Comparison of ENCODE assay signal across 11 mouse cellular contexts in the genomic region with DNA sequence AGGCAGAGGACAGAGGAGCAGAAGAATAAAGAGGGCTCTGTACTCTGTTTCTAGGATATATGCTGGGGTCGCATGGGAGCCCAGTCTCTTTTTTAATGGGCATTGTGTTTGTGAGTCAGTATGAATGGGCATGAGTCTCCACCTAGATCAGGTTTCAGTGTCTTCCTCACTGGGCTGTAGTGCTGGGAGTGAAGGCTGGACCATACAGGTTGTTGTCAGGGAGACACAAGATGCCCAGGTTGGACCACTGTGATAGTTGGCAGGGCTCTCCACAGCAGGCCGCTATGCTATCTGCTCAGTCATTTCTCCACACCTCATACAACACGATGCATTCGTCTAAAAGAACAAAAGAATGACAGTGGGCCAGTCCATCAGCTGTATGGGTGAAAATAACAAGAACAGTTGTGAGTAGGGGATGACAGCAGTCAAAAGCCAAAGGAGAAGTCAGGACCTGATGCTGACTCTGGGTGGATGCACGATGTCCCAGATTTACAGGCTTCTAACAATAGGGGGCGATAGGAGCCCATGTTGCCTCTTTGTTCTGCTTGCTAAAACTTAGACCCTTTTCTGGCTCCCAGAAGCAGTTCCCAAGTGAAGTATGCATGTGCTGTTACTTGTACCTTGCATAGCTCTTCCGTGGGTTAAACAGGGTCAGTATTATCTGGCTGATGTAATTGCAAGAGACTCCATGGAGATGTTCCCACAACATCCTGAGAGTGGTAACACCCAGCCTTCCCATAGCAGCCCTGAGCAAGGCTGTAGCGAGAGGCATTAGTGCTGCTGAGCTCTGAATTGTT.
DNase-seq lines count a peak whose midpoint lies in the region; ATAC-seq and TF ChIP-seq lines count a peak whose summit lies in the region.
"Had no signal": no experiment of that assay in that cellular context is flagged by ENCODE, and none has a peak within 500 bp of the region (broad histone marks: within the 10 kb centered on the region; RNA-seq: fewer than 3 reads in every experiment).

No protein-coding gene starts in this region.

- H3K27me3 ChIP-seq in heart, embryonic 10.5 days (ENCODE audit: insufficient read depth, poor library complexity, severe bottlenecking) = no peaks in the 10 kb centered on the region
- H3K27me3 ChIP-seq in thymus, adult 2 months (ENCODE audit: control insufficient read depth, insufficient read depth, low read length) = no peaks in the 10 kb centered on the region
- H3K27me3 ChIP-seq: liver, embryonic 13.5 days; stomach, embryonic 15.5 days had no signal

- DNase-seq in heart, embryonic 10.5 days (ENCODE audit: low spot score) = peak; percentile 70
- no peak for DNase-seq in heart, adult 8-10 months (ENCODE audit: low spot score)
- DNase-seq in thymus, postnatal 25 days = peak; percentile 3
- no peak for DNase-seq in thymus, adult 2 months
- DNase-seq in frontal cortex, adult 2 months (ENCODE audit: extremely low spot score in 1 of 2, low spot score in 1 of 2) = peak; percentile 8 to 80
- DNase-seq in spleen, postnatal 10 days (ENCODE audit: low spot score in 2 of 2) = no peak
- DNase-seq in lung, adult 2 months = no peak
- DNase-seq: liver, embryonic 13.5 days had no signal

- TF ChIP-seq CTCF in thymus, adult 2 months (IDR thresholded peaks at IDR 0.05; ENCODE audit: borderline replicate concordance, control insufficient read depth, extremely low read depth, insufficient read depth, low read length, poor library complexity) = no peak
- no peak for TF ChIP-seq CTCF in lung, adult 2 months (IDR thresholded peaks at IDR 0.05; ENCODE audit: insufficient read depth, low read length)

- no peaks in the 10 kb centered on the region for H3K4me1 ChIP-seq in heart, embryonic 10.5 days
- no peaks in the 10 kb centered on the region for H3K4me1 ChIP-seq in thymus, adult 2 months (replicated peaks; ENCODE audit: control insufficient read depth, insufficient read depth, low read length)
- no peaks in the 10 kb centered on the region for H3K4me1 ChIP-seq in lung, adult 2 months (ENCODE audit: control insufficient read depth, insufficient read depth, low read length)
- H3K4me1 ChIP-seq: liver, embryonic 13.5 days; stomach, embryonic 15.5 days had no signal

- H3K9me3 ChIP-seq in heart, embryonic 10.5 days = no peaks in the 10 kb centered on the region
- H3K9me3 ChIP-seq: liver, embryonic 13.5 days; stomach, embryonic 15.5 days had no signal

- peak; percentile 80 for ATAC-seq in megakaryocyte progenitor cell, adult 5-6 weeks (replicated peaks; ENCODE audit: poor library complexity)

- H3K36me3 ChIP-seq in heart, embryonic 10.5 days = no peaks in the 10 kb centered on the region
- H3K36me3 ChIP-seq in thymus, adult 2 months (ENCODE audit: control insufficient read depth, insufficient read depth, low read length) = no peaks in the 10 kb centered on the region
- H3K36me3 ChIP-seq: G1E; liver, embryonic 13.5 days; stomach, embryonic 15.5 days had no signal

- H3K4me3 ChIP-seq in heart, embryonic 10.5 days = no peak overlapping the region
- H3K4me3 ChIP-seq in thymus, adult 2 months (ENCODE audit: control insufficient read depth, insufficient read depth, low read length) = no peak overlapping the region
- no peak overlapping the region for H3K4me3 ChIP-seq in lung, adult 2 months (replicated peaks; ENCODE audit: extremely low read depth, low read depth, low read length)
- H3K4me3 ChIP-seq: liver, embryonic 13.5 days; stomach, embryonic 15.5 days had no signal

- WGBS in heart, embryonic 10.5 days = 46% methylated on average over 8 of the region's 8 CpGs
- WGBS in thymus, adult 2 months = 49% methylated on average over 8 of the region's 8 CpGs
- WGBS in lung, adult 2 months = 47% methylated on average over 8 of the region's 8 CpGs

- no peak overlapping the region for H3K27ac ChIP-seq in heart, embryonic 10.5 days
- no peak overlapping the region for H3K27ac ChIP-seq in thymus, adult 2 months (ENCODE audit: control insufficient read depth, insufficient read depth, low read length)
- H3K27ac ChIP-seq: liver, embryonic 13.5 days; stomach, embryonic 15.5 days had no signal

- no peak for TF ChIP-seq POLR2A in thymus, adult 2 months (IDR thresholded peaks at IDR 0.05; ENCODE audit: control insufficient read depth, extremely low read depth, insufficient read depth, low read length, poor library complexity)
- TF ChIP-seq POLR2A in lung, adult 2 months (IDR thresholded peaks at IDR 0.05; ENCODE audit: borderline replicate concordance, extremely low read depth, low read depth, low read length) = no peak

Comparison
In these comparisons a context has a peak if more than half of its experiments do, and no peak if none do; other contexts are left out.
1. DNase-seq: peak in heart, embryonic 10.5 days (single experiment), thymus, postnatal 25 days (single experiment) and frontal cortex, adult 2 months (2 of 2); none in heart, adult 8-10 months (single experiment), thymus, adult 2 months (single experiment), spleen, postnatal 10 days (0 of 2) and lung, adult 2 months (single experiment).